Mouse (Mus musculus) heart, postnatal 25 days (tissue): ENCODE results near the gene Gm17542. TPM values are rescaled to one million over a fixed set of nuclear protein-coding genes. Genes with fewer than 3 reads are reported as not detected.
"Not testable (repeated sequence)": the region's sequence is repeated elsewhere in the genome, so short reads cannot be mapped to it uniquely, and the experiment has no call there.

ENCODE experiments used
- DNase-seq: peaks from one replicate; pipeline ENCODE4 v3.0.0; 2022; ENCODE audit warnings: low spot score
- intact Hi-C: fragments of 180-260 bp; cut with DNase I; formaldehyde crosslinking; loops from one replicate; pipeline ENCODE4 v1.15.1; 2025
- total RNA-seq, 2 experiments: library from RNA; stranded (reverse); gene quantifications; 2 replicates each; pipeline ENCODE4 v1.2.3; 2021

Gm17542 gene
- not detected for total RNA-seq

DNA sequence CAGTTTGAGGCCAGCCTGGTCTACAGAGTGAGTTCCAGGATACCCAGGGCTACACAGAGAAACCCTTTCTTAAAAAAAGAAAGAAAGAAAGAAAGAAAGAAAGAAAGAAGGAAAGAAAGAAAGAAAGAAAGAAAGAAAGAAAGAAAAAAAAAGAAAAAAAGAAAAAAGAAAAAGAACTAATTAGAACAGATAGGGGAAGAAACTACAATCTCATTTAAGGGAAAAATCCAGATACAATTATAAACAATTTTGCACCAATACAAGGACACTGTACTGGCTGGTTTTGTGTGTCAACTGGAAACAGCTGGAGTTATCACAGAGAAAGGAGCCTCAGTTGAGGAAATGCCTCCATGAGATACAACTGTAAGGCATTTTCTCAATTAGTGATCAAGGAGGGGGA, at the start of gene Gm17542:
TSS of gene Gm17542 (minus strand) at position 101 of the 400 bp plus-strand sequence.
- DNase-seq, intact Hi-C loops: not testable (repeated sequence)

DNA sequence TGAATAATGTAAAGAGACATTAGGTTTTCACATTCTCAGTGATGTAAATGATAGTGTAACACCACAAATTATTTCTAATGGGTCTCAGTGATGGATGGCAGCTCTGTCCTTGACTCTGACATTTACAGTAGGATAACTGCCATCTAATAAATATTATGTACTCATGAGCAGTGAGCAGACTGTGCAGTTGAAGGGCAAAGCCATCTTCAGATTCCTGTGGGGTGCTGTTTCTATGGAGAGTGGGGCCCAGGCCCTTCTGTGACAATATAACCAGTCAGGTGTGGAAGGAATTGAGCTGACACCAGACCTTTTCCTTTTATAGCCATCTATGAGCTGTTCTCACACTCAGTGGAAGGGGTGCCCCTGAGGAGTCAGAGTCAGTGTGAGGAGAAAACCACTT, 21.8 kb upstream of the Gm17542 start:
- intact Hi-C loops: no loop called here
- no peak for DNase-seq

- DNase-seq: no peak
- intact Hi-C loops: no loop called here
Measured at GRCm38 (mm10) chr10:58738152-58738551, 20.1 kb upstream of the Gm17542 start.

- intact Hi-C loops: no loop called here
- DNase-seq: no peak
Measured at GRCm38 (mm10) chr10:58714789-58715148, 3.2 kb downstream of the Gm17542 start.

GRCm38 (mm10) chr10:58713855-58714788, 3.9 kb downstream of the Gm17542 start:
- intact Hi-C loops: no loop called here
- no peak for DNase-seq

DNA sequence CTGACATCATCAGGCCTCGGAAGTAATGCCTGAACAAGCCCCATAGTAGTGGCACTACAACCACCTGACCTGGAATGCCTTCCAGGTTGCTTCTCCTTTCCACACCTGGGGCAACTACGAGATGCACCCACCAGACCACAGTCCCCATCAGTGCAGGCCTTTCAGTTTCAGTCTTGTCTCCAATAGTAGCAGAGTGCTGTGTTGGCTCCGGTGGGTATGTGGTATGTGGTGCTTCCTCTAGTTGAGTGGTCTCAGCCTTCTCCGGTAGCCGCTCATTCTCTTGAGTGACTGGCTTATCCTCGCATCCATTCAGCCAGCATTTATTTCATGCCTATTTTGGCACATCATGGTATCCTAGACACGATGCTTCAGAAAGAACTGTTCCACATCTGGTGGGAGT, 4.8 kb downstream of the Gm17542 start:
- no peak for DNase-seq
- intact Hi-C loops: no loop called here

- intact Hi-C loops: no loop called here
- DNase-seq: no peak
Measured at GRCm38 (mm10) chr10:58709021-58709420, 9.0 kb downstream of the Gm17542 start.

DNA sequence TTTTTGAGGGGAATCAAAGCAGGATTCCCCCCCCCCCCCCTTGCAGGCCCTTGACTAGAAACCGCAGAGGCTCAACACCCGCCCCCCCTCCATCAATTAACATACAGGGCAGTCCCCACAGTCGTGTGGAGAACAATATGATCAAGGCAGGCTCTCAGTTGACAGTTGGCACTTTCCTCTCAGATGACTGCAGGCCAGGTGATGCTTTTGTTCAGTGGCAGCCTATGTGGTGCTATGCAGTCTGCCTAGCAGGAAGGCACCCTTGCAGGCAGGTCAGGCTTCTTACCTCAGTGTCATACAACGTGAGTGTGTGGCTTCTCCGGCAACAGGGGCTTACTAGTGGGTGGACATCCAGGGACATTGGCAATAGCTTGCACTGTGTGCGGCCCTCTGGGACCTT, 17.4 kb downstream of the Gm17542 start:
- no peak for DNase-seq
- intact Hi-C loops: no loop called here

GRCm38 (mm10) chr10:58700160-58700559, 17.9 kb downstream of the Gm17542 start:
- intact Hi-C loops: no loop called here
- no peak for DNase-seq

DNA sequence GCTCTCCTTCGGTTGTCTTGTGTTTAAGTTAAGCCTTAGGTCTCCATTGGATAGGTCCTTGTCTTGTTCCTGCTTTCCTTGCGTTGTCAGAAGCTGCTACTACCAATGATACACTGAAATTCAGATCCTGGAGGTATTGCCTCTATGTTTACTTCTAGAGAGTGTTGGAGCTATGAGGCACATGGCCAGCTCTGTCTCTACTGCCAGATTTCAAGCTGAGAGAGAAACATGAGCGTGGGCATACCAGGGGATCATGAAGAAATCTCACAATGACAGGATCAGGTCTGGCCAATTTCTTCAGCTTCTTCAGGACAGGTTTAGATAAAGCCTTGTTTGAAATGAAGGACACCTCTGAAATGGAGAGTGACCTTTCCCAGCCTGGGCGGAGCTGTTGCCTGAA, 19.1 kb downstream of the Gm17542 start:
- intact Hi-C loops: no loop called here
- DNase-seq: no peak

DNA sequence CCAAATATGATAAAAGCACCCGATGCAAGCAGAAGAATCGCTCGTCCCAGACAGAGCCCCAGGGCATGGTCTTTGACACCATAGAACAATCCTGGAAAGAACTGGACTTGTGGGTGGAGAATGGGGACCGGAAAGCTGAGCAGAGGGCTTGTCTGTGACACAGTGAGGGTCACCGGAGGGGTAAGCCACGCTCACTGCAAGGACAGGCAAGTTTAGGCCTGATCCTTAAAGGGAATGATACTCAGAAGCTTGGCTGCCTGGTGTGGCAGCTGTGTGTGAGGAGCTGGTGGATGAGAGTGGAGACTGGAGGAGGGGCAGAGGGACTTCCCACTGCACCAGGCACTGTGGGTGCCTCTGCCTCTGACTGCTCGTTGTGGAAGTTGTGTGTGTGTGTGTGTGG, 27.0 kb downstream of the Gm17542 start:
- intact Hi-C loops: no loop called here
- DNase-seq: no peak

DNA sequence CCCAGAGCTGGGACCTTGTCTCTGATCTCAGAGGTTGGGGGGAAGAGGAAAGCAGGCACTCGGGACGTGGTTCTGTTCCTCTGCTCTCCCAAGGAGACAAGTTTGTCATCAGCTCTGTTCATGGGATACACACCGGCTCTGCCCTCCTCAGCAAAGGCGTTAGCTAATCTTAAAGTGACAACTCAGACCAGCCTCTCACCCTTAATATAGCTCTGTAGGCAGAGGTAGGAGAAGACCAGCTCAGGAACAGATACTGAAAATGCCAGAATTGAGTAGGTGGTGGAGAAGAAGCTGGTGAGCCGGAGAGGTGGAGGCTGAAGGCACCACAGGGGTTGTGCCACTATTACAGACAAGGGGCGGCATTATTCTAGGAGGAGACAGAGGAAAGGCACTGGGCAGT, 38.7 kb downstream of the Gm17542 start:
- no peak for DNase-seq
- intact Hi-C loops: loop anchor here (5.0 kb wide), 1 partner anchor 122 kb away; no protein-coding TSS in a partner anchor

DNA sequence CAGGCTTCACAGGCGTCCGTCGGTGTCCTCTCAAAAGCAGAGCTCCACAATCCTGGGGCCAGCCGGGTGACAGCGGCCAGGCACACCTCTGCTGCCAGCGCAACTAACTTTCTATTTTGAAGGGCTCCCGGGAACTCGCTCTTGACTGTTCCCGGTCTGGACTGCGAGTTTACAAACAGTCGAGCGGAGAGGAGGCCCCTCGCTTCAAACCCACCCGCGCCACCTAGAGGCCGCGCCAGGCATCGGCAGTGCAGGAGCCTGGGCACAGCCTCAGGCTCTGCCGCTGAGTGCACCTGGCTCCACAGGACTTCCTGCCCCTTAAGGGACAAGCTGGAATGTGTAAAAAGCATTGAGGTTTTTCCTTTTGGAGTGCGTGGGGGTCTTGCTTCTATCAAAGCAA, 42.5 kb downstream of the Gm17542 start, which contains the start of gene Edar:
TSS of gene Edar (minus strand) at position 122 of the 400 bp plus-strand sequence.
- intact Hi-C loops: loop anchor here (2.0 to 5.0 kb wide), 2 partner anchors 49 to 118 kb away; no protein-coding TSS in a partner anchor
- DNase-seq: peak; percentile 30

- intact Hi-C loops: loop anchor here (2.0 kb wide), 1 partner anchor 47 kb away; no protein-coding TSS in a partner anchor
- DNase-seq: no peak
Measured at GRCm38 (mm10) chr10:58673278-58674061, 44.5 kb downstream of the Gm17542 start.

DNA sequence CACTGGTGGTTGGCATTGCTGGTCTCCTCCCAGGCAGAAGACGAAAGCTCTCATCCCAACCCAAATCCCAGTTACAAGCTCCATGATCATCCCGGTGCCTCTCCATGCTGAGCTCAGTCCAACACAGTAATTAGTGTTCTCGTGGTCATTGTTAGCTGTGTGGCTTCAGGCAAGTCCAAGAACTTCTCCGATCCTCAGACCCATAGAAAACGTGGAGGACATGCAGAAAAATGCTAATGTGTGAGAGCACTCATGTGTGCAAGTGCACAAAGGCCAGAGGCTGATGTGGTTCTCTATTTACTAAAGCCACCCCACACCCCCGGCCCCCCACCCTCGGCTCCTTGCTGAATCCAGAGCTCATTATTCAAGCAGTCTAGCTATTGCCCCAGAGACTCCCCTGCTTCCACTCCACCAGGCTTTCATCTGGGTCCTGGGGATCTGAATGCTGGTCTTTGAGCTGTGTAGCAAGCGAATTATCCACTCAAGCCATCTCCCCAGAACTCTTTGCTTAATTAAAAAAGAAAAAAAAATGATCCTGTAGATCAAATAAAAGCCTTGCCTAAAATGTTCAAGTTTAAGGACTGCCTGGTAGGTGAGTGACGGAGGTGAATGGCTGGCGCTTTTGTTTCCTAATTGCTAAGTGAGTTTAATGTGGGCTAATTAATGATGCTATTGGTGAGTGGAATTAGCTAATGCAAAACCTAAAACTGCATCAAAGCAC, 45.3 kb downstream of the Gm17542 start:
- no peak for DNase-seq
- intact Hi-C loops: no loop called here

DNA sequence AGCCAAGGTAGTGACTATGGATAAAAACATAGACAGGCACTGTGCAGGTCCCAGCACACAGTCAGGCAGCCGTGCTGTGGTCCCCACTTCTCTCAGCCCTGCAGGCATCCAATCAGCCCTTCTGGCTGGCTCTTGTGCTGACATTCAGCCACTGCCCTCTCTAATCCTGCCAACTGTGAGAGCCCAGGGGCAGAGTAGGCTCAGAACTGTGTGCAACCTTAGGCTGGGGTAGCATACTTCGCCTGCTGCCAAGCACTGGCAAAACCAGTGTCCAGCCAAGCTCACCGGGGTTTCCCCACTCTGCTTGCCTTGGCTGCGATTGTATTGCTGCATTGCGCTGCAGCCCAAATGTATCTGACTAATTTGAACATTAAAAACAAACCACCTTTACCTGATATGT, 54.1 kb downstream of the Gm17542 start:
- DNase-seq: peak; percentile 15
- intact Hi-C loops: no loop called here
